Mouse (Mus musculus) limb, embryonic 12.5 days (tissue): ENCODE measurements at regions not wholly inside any gene's neighbourhood (a gene's known extent, or its start where the extent isn't known, plus 50 kb on each side); places are given as distances from the start of the nearest gene placed in this dataset.

Source experiments
- ATAC-seq: fragments of 200-750 bp; cut with Nextera tagmentation; 2 replicates; pipeline ENCODE4 v1.8.0; 2017; ENCODE audit warnings: low read depth, moderate TSS enrichment; ENCODE audit not compliant: insufficient number of reproducible peaks, insufficient read depth, low FRiP score, low TSS enrichment
- H3K27ac ChIP-seq: fragments of 300-500 bp; sonication (generic); 2 replicates; pipeline ENCODE4 v1.5.1; 2016; ENCODE audit warnings: mild to moderate bottlenecking, moderate library complexity
- H3K27me3 ChIP-seq: fragments of 300-500 bp; sonication (generic); 2 replicates; pipeline ENCODE4 v1.6.1; 2016; ENCODE audit warnings: mild to moderate bottlenecking, moderate library complexity
- H3K36me3 ChIP-seq: fragments of 300-500 bp; sonication (generic); 2 replicates; pipeline ENCODE4 v1.6.1; 2016; ENCODE audit warnings: mild to moderate bottlenecking, moderate library complexity
- H3K4me1 ChIP-seq: fragments of 300-500 bp; sonication (generic); replicated peaks from 2 replicates; pipeline ENCODE4 v1.6.1; 2016
- H3K4me2 ChIP-seq: fragments of 300-500 bp; sonication (generic); 2 replicates; pipeline ENCODE4 v1.6.1; 2016; ENCODE audit warnings: mild to moderate bottlenecking, moderate library complexity
- H3K4me3 ChIP-seq: fragments of 300-500 bp; sonication (generic); replicated peaks from 2 replicates; pipeline ENCODE4 v1.5.1; 2016; ENCODE audit warnings: mild to moderate bottlenecking
- H3K9ac ChIP-seq: fragments of 300-500 bp; sonication (generic); replicated peaks from 2 replicates; pipeline ENCODE4 v1.6.1; 2016; ENCODE audit warnings: mild to moderate bottlenecking, moderate library complexity
- H3K9me3 ChIP-seq: fragments of 300-500 bp; sonication (generic); 2 replicates; pipeline ENCODE4 v1.6.1; 2016; ENCODE audit warnings: mild to moderate bottlenecking, moderate library complexity
- WGBS: fragments of 180-500 bp; shearing (Covaris S2); methylation state at CpG from one replicate; pipeline ENCODE4 v1.1.7; 2016; 5-methylcytosine and 5-hydroxymethylcytosine counted together

DNA sequence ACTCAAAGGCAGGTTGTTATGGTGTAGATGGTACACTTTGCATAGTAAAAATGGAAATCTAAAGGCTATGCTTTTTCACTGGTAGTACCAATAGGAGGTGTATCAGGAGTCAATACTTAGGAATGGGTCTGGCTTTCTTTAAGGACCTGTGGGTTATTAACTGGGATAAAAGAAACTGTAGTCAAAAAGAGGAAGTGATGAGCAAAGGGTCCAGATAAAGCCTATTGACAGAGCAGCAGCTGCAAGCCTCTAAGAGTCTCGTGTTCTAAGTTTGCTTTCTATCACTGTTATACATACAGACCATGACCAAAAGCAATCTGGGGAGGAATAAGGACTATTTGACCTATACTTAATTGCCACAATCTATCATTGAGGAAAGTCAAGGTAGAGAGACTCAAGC, 683.0 kb downstream of the Stpg2 start:
- H3K4me1 ChIP-seq, result no peaks in the 10 kb centered on the region
- no peak for ATAC-seq
- no peaks in the 10 kb centered on the region for H3K27me3 ChIP-seq
- no peak overlapping the region for H3K4me3 ChIP-seq
- no peak overlapping the region for H3K4me2 ChIP-seq
- no peak overlapping the region for H3K27ac ChIP-seq
- H3K9me3 ChIP-seq, result no peaks in the 10 kb centered on the region
- H3K36me3 ChIP-seq, result no peaks in the 10 kb centered on the region
- WGBS, result 66% methylated on average over 1 of the region's 1 CpGs
- no peak overlapping the region for H3K9ac ChIP-seq

DNA sequence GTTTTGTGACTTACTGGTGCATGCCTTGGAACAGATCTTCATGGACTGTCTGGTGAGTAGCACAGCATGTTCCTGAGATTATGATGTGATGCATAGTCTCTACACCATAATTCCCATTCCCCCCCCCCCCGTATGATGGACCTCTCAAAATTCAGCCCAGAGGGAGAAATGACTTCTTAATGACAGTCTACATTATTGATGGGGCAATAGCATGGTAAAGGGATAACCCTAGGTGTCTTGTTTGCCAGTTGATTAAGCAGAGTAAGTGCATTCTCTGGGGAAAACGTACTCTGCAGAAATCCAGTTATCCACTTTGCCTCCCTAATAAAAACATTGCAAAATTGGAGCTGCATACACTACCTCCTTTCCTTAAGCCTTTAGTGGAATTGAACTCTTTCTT, 684.7 kb downstream of the Stpg2 start:
- H3K36me3 ChIP-seq, result no peaks in the 10 kb centered on the region
- H3K27ac ChIP-seq, result no peak overlapping the region
- H3K4me3 ChIP-seq, result no peak overlapping the region
- H3K4me2 ChIP-seq, result no peak overlapping the region
- H3K27me3 ChIP-seq, result no peaks in the 10 kb centered on the region
- no peak for ATAC-seq
- H3K9ac ChIP-seq, result no peak overlapping the region
- 74% methylated on average over 2 of the region's 2 CpGs for WGBS
- no peaks in the 10 kb centered on the region for H3K4me1 ChIP-seq
- H3K9me3 ChIP-seq, result no peaks in the 10 kb centered on the region

DNA sequence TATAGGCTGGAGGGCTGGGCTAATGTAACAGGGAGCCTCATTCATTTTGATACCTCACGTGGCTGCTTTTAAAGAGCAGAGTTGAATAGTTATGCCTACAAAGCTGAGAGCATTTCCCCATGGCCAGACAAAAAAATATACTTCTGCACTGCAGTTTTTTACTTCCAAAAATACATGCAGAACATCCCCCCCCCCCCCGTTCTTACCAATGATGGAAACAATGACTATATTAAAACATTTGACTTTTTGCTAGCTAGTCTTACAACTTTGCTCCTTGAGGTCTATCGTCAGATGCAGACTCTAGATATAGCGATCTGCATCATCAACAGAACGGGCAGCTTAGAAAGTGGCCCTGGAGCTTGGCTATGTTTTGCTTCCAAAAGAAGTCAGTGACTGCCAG, 692.4 kb downstream of the Stpg2 start:
- ATAC-seq, result no peak
- Histone ChIP-seq H3K36me3 (no peaks in the 10 kb centered on the region), H3K9ac (no peak overlapping the region), H3K9me3 (no peaks in the 10 kb centered on the region; the same call in 1 of the 2 replicates), H3K4me3 (no peak overlapping the region), H3K27ac (no peak overlapping the region), H3K27me3 (no peaks in the 10 kb centered on the region), H3K4me2 (no peak overlapping the region), H3K4me1 (no peaks in the 10 kb centered on the region)
- WGBS, result 87% methylated on average over 5 of the region's 5 CpGs

DNA sequence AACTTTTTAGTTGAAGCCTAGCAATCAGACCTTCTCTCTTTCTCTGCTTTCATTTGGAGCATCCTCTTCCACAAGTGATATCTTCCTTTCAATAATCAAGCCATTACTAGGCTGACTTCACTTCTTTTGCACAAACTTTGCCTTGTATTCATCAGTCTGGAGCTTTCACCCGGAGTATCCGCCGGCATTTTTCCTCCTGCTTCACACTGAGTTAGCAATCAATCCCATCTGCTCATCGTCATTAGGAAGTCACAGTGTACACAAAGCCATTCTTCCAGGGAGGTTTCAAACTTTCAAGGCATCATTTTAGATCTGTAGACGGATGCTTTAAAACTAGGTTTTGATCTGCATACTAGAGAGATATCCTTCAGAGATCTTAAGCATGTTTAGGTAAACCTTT, 693.7 kb downstream of the Stpg2 start:
- Histone ChIP-seq H3K9me3 (no peaks in the 10 kb centered on the region; the same call in 1 of the 2 replicates), H3K9ac (no peak overlapping the region), H3K4me3 (no peak overlapping the region), H3K27ac (no peak overlapping the region), H3K36me3 (no peaks in the 10 kb centered on the region), H3K4me2 (no peak overlapping the region), H3K4me1 (no peaks in the 10 kb centered on the region), H3K27me3 (no peaks in the 10 kb centered on the region)
- no peak for ATAC-seq
- WGBS, result 20% methylated on average over 5 of the region's 5 CpGs

DNA sequence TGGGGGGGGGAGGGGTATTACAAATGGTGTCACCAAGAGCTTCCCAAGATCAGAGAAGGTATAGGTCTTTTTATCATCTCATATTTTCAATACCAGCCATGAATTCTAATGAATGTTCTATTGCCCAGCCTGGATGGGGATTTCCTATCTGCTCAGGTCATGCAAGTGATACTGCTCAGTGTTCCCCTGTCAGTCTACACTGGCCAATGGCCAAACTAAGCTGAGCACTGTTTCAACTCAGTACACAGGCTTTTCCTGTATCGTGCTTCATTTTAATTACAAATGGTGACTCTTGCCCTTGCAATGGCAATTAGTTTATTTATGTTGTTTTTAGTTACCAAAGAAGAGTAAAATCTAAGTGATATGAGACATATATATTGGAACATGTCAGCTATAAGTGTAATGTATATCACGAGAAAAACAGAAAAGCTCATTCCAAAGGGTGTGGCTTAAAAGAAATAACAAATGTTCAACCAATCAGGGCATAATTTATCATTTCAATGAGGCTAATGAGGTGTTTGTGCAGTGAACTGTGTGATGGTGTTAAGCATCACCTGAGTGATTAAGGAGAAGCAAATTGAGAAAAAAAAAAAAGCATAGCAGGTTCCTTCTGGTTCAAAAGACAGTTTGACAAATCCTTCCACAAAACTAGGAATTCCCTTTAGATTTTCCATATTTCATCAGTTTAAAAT, 708.3 kb downstream of the Stpg2 start:
- no peaks in the 10 kb centered on the region for H3K36me3 ChIP-seq
- WGBS, result 79% methylated on average over 2 of the region's 2 CpGs

DNA sequence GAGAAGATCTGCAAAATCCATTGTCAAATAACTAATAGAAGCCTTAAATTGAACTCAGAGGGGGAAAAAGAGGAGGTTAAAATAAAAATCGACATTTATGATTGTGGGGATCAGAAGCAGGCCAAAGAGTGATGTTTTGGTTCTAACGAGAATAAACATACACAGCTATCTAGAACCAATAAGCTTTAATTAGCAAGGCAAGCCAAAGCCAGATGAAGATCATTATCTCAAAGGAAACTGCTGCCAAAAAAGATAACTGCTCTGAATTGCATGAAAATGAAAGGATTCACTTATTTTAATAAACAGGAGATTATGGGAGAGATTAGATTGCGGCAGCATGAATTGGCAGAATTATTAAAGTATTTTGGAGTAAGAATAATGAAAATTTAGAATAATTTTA, 716.8 kb downstream of the Stpg2 start:
- ATAC-seq, result no peak
- Histone ChIP-seq H3K27me3 (no peaks in the 10 kb centered on the region), H3K36me3 (no peaks in the 10 kb centered on the region), H3K4me3 (no peak overlapping the region), H3K4me2 (no peak overlapping the region), H3K4me1 (no peaks in the 10 kb centered on the region), H3K27ac (no peak overlapping the region), H3K9ac (no peak overlapping the region), H3K9me3 (no peaks in the 10 kb centered on the region)
- 79% methylated on average over 3 of the region's 3 CpGs for WGBS

More for the DNA sequence above, 708.3 kb downstream of the Stpg2 start:
- no peak for ATAC-seq
- Histone ChIP-seq H3K9ac (no peak overlapping the region), H3K4me3 (no peak overlapping the region), H3K4me1 (no peaks in the 10 kb centered on the region), H3K27ac (no peak overlapping the region), H3K9me3 (no peaks in the 10 kb centered on the region), H3K4me2 (no peak overlapping the region), H3K27me3 (no peaks in the 10 kb centered on the region)

DNA sequence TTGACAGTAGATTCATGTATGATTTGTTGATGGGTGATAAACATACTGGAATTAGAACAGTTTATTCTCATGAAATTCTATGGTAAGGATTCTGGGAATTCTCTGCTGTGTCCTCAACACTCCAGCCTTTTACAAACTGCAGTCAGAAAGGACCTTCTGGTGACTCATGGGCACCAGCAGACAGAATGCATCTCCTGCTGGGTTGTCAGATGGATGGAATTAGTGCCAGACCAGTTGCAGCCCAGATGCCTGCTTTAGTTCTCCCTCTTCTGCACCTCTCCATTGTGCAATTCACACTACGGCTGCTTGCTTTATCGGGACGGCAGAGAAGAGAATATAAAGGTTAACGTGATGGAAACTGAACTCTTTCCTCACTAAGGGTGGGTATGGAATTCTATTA, 727.5 kb downstream of the Stpg2 start:
- 30% methylated on average over 4 of the region's 4 CpGs for WGBS
- no peaks in the 10 kb centered on the region for H3K9me3 ChIP-seq
- no peak overlapping the region for H3K4me3 ChIP-seq
- ATAC-seq, result no peak
- no peak overlapping the region for H3K27ac ChIP-seq
- H3K9ac ChIP-seq, result no peak overlapping the region
- H3K27me3 ChIP-seq, result no peaks in the 10 kb centered on the region
- no peaks in the 10 kb centered on the region for H3K36me3 ChIP-seq
- H3K4me1 ChIP-seq, result no peaks in the 10 kb centered on the region
- no peak overlapping the region for H3K4me2 ChIP-seq

DNA sequence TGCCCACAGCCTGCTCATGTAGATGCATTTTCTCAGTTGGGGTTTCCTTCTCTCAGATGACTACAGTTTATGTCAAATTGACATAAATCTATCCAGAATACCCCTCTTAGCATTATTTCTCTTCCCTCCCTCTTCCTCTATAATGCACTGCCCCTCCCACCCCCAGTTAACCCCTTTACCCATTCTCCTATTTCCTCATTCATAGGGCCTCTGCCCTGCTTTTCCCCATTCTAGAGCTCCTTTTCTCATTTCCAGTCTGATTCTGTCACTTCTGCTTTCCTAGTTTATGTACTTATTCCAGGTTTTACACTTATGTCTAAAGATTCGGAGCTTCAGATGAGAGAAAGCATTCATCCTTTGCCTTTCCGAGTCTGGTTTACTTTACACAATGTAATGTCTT, 740.7 kb downstream of the Stpg2 start:
- Histone ChIP-seq H3K4me1 (no peaks in the 10 kb centered on the region), H3K27me3 (no peaks in the 10 kb centered on the region), H3K36me3 (no peaks in the 10 kb centered on the region), H3K27ac (no peak overlapping the region), H3K9ac (no peak overlapping the region), H3K4me2 (no peak overlapping the region), H3K9me3 (no peaks in the 10 kb centered on the region), H3K4me3 (no peak overlapping the region)
- WGBS, result 96% methylated on average over 2 of the region's 2 CpGs
- no peak for ATAC-seq

DNA sequence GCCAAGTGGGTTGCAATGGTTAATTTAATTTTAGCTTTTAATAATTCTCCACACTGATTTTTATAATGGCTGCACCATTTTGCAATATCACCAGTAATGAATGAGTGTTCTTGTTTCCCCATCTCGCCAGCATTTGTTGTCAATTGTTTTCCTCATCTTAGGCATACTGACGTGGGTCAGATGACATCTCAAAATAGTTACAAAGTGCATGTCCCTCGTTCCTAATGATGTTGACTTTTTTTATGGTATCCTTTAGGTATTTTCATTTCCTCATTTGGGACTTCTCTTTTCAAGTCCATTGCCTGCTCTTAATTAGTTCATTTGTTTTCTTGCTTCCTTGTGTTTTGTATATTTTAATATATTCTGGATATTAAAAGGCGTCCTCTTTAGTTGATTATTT, 741.8 kb downstream of the Stpg2 start:
- Histone ChIP-seq H3K9me3 (no peaks in the 10 kb centered on the region), H3K4me2 (no peak overlapping the region), H3K9ac (no peak overlapping the region), H3K4me1 (no peaks in the 10 kb centered on the region), H3K27me3 (no peaks in the 10 kb centered on the region), H3K4me3 (no peak overlapping the region), H3K36me3 (no peaks in the 10 kb centered on the region), H3K27ac (no peak overlapping the region)
- ATAC-seq, result no peak
- WGBS, result 69% methylated on average over 4 of the region's 4 CpGs

DNA sequence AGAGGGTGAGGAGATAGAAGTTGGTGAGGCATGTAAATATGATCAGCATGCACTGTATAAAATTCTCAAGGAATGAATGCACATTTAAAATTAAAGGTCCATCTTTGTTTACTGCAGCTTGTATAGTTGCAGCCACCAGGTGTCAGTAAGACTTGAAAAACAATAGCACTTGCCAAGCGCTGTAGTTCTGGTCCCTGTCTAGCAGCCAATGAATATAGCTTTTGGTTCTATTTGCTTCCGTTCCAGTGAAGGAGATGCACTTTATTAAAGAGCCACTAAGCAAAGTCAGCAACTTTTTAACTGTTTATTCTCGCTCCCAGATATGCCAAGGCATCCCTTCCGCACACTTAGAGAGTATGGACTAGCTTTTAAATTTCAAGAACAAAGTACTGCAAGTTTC, 743.6 kb downstream of the Stpg2 start:
- Histone ChIP-seq H3K27me3 (no peaks in the 10 kb centered on the region), H3K4me2 (no peak overlapping the region), H3K27ac (no peak overlapping the region), H3K4me3 (no peak overlapping the region), H3K4me1 (no peaks in the 10 kb centered on the region), H3K9me3 (no peaks in the 10 kb centered on the region), H3K36me3 (no peaks in the 10 kb centered on the region), H3K9ac (no peak overlapping the region)
- no peak for ATAC-seq
- WGBS, result 58% methylated on average over 4 of the region's 4 CpGs

DNA sequence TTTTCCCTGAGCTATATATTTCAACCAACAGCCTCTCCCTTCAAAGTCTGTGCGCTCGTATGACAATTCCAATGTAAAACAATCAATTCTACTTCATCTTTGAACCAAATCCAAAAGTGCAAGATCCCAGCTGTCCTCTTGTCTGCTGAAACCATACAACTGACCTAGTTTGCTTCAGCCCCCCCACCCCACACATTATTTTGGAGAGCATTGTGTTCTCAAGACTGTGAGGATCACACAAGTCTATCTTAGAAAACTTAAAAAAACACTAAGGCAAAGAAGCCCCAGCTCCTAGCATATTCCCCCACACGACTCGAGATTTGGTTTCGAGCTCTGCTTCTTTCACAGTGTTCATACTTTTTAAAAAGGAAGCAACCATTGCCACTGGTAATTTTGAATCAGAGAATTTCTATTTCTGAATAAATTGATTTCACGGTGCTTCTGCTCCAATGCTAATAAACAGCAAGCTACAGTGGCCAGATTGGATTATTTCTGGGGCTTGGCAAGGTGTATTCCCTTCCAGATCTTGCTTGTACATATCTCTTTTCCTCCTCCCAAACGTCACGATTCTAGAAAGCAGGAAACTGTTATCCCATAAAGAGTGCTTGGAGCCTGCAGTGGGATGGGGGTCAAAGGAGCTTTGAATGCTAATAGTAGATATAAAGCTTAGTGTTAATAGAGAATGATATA, 744.7 kb downstream of the Stpg2 start:
- H3K27me3 ChIP-seq, result no peaks in the 10 kb centered on the region
- H3K27ac ChIP-seq, result no peak overlapping the region
- H3K9me3 ChIP-seq, result no peaks in the 10 kb centered on the region
- no peak overlapping the region for H3K9ac ChIP-seq
- no peak overlapping the region for H3K4me3 ChIP-seq
- H3K36me3 ChIP-seq, result no peaks in the 10 kb centered on the region
- no peak overlapping the region for H3K4me2 ChIP-seq
- ATAC-seq, result no peak
- WGBS, result 88% methylated on average over 8 of the region's 8 CpGs
- no peaks in the 10 kb centered on the region for H3K4me1 ChIP-seq

DNA sequence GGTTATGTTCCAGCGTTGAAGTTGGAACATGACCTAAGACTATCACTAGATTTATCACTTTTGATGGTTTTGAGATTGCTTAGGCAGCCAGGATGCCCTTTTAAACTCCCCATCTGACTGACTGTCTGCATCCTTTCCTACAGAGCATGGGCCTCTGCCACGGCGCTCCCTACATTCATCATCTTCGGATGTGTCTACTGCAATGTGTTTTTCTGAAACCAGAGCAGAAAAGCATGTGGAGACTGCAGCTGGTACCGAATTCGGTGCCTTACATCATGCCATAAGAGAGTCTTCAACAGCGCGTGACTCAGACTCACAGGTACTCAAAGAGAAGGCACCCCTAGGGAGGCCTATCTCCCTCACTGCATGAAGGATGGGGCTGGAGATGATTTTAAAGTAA, 746.0 kb downstream of the Stpg2 start:
- Histone ChIP-seq H3K4me3 (no peak overlapping the region), H3K27me3 (no peaks in the 10 kb centered on the region), H3K9ac (no peak overlapping the region), H3K27ac (no peak overlapping the region), H3K9me3 (no peaks in the 10 kb centered on the region), H3K4me2 (no peak overlapping the region), H3K4me1 (no peaks in the 10 kb centered on the region), H3K36me3 (no peaks in the 10 kb centered on the region)
- no peak for ATAC-seq
- WGBS, result 86% methylated on average over 8 of the region's 8 CpGs
